Mouse (Mus musculus): Measurements from ENCODE around the gene Pgk1.

DNA sequence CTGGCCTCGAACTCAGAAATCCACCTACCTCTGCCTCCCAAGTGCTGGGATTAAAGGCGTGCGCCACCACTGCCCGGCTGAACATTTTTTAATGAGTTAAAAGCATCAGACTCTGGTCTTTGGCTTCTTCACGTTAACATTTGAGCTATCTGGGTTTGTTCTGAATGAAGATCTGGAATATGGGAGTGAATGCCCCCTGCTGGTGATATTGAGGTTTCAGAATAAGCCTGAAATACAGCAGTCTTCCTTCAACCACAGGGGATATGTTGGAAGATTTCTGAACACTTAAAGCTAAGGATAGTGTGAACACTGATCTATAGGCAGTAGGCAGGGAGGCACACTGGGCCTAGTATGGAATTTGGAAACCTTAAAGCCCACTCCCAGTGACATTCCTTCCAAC lies 12.0 kb downstream of the Pgk1 start:
- TF ChIP-seq CTCF (IDR thresholded peaks at IDR 0.05; ENCODE audit: low read depth) (peak; percentile 54), EP300 (optimal IDR thresholded peaks at IDR 0.05) (no peak)
